Mouse (Mus musculus) liver, postnatal 0 days (tissue): Measurements from ENCODE around the gene C1qtnf2. TPM values are rescaled to one million over a fixed set of nuclear protein-coding genes. Genes with fewer than 3 reads are reported as not detected.

Experiments
- ATAC-seq: fragments of 200-750 bp; cut with Nextera tagmentation; 2 replicates; pipeline ENCODE4 v1.8.0; 2017; ENCODE audit warnings: mild to moderate bottlenecking, moderate library complexity
- DNase-seq: peaks from one replicate; pipeline ENCODE4 v3.0.0-alpha.2; 2016
- H3K27ac ChIP-seq: fragments of 300-500 bp; sonication (generic); 2 replicates; pipeline ENCODE4 v1.5.1; 2014; ENCODE audit warnings: antibody characterized with exemption, moderate library complexity, mild to moderate bottlenecking, low read depth
- H3K27me3 ChIP-seq: fragments of 300-500 bp; sonication (generic); 2 replicates; pipeline ENCODE4 v1.6.1; 2014; ENCODE audit warnings: low read length, control low read depth, mixed read lengths; ENCODE audit not compliant: insufficient read depth
- H3K36me3 ChIP-seq: fragments of 300-500 bp; sonication (generic); replicated peaks from 2 replicates; pipeline ENCODE4 v1.6.1; 2014; ENCODE audit warnings: mild to moderate bottlenecking, control low read depth, low read length, moderate library complexity, mixed read lengths; ENCODE audit not compliant: insufficient read depth
- H3K4me1 ChIP-seq: fragments of 300-500 bp; sonication (generic); 2 replicates; pipeline ENCODE4 v1.6.1; 2014; ENCODE audit warnings: antibody characterized with exemption, mild to moderate bottlenecking, control low read depth; ENCODE audit not compliant: insufficient read depth
- H3K4me2 ChIP-seq: fragments of 300-500 bp; sonication (generic); 2 replicates; pipeline ENCODE4 v1.6.1; 2014; ENCODE audit warnings: low read depth, mild to moderate bottlenecking, low read length, moderate library complexity, mixed read lengths
- H3K4me3 ChIP-seq: fragments of 300-500 bp; sonication (generic); 2 replicates; pipeline ENCODE4 v1.5.1; 2014; ENCODE audit warnings: low read depth, low read length
- H3K9ac ChIP-seq: fragments of 300-500 bp; sonication (generic); replicated peaks from 2 replicates; pipeline ENCODE4 v1.6.1; 2014; ENCODE audit warnings: mild to moderate bottlenecking, moderate library complexity
- H3K9me3 ChIP-seq: fragments of 300-500 bp; sonication (generic); 2 replicates; pipeline ENCODE4 v1.6.1; 2016; ENCODE audit warnings: mild to moderate bottlenecking, control low read depth, low read length, mixed read lengths
- CTCF ChIP-seq: sonication (generic); IDR thresholded peaks from 2 replicates; pipeline ENCODE4 v1.5.1; 2016; ENCODE audit warnings: antibody characterized with exemption, low read depth
- EP300 ChIP-seq: IDR thresholded peaks from 2 replicates; pipeline ENCODE4 v1.6.1; 2016; ENCODE audit warnings: antibody characterized with exemption, low read depth, mild to moderate bottlenecking
- WGBS: fragments of 180-500 bp; shearing (Covaris S2); extraction: QIAGEN DNeasy Blood & Tissue Kit; methylation state at CpG from one replicate; pipeline ENCODE4 v1.1.7; 2014; ENCODE audit not compliant: insufficient replicate concordance; 5-methylcytosine and 5-hydroxymethylcytosine counted together
- polyA plus RNA-seq: library from polyadenylated mRNA; unstranded; fragments of >200 nt; fragmentation: Nextera tagmentation; extraction: Ambion mirVana; gene quantifications from 2 replicates; pipeline ENCODE4 v1.2.1, GENCODE M21; 2015

The C1qtnf2 gene
- polyA plus RNA-seq, 1 experiment from 2014 or later = 2.5 TPM

DNA sequence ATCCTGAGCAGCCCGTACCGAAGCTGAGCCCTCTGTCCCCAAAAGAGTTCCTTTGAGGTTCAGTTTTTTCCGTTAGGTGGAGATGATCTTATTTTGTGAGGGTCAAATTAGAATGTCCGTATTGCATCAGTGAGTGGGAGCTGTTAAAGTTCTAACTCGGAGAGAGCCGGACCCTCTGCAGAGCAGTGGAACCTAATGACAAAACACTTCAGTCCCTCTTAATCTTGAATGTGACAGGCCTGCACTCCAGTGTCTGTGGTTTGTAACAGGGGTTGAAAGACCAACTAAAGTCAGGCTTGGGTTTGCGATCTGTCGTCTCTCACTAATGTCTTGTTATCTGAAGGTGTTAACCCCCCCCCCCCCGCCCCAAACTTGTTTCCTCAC lies 40.1 kb upstream of the C1qtnf2 start:
- Histone ChIP-seq H3K4me3 (peak overlapping the region; percentile 72), H3K27ac (peak overlapping the region; percentile 55)

DNA sequence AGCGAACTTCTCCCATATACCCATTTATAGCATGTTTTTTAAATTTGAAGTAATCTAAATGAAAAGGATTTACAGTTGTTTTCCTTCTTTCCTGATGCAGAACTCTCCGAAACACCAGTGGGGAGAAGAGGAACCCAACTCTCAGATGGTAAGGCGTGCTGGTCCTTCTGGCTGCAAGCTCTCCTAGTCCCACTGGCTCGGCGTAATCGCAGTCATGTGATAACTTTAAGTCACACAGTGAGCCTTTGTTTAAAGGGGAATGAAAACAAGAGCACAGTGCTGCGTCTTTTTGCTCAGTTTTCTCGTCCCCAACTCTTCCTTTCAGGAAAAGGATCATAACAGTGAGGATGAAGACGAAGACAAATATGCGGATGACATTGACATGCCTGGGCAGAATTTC lies 33.0 kb upstream of the C1qtnf2 start:
- Histone ChIP-seq H3K9ac (no peak overlapping the region), H3K27ac (no peak overlapping the region), H3K9me3 (no peaks in the 10 kb centered on the region), H3K27me3 (no peaks in the 10 kb centered on the region), H3K4me2 (no peak overlapping the region), H3K36me3 (peaks cover 86% of the 10 kb centered on the region), H3K4me1 (no peaks in the 10 kb centered on the region; the same call in 1 of the 2 replicates), H3K4me3 (no peak overlapping the region)
- WGBS = 96% methylated on average over 10 of the region's 10 CpGs
- ATAC-seq (no peak), DNase-seq (no peak)
- TF ChIP-seq CTCF = no peak
- TF ChIP-seq EP300 = no peak

More for the DNA sequence above, 40.1 kb upstream of the C1qtnf2 start:
- no peaks in the 10 kb centered on the region for H3K27me3 ChIP-seq
- under 1% methylated on average over 9 of the region's 9 CpGs for WGBS
- H3K9ac ChIP-seq = peak overlapping the region; percentile 76
- no peak for TF ChIP-seq EP300
- no peak for TF ChIP-seq CTCF
- H3K4me2 ChIP-seq = peak overlapping the region; percentile 77
- ATAC-seq (peak; percentile 56), DNase-seq (no peak)
- H3K36me3 ChIP-seq = peaks cover 18% of the 10 kb centered on the region
- H3K9me3 ChIP-seq = no peaks in the 10 kb centered on the region
- H3K4me1 ChIP-seq = peaks cover 12% of the 10 kb centered on the region

DNA sequence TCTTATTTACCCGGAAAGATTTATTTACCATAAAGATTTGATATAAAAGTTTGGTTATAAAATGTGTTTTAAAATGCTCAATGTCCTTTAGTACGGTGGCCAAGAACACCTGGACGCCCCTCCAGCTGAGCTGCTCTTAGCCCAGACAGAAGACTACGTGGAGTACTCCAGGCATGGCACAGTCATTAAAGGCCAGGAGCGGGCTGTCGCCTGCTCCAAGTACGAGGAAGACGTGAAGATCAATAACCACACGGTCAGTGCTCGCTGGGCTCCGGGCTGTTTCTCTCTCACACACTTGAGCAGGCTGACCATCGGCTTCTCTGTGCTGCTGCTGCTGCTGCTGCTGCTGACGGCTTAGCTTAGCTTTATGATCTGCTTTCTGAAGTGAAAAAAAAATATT lies 30.9 kb upstream of the C1qtnf2 start:
- WGBS = 91% methylated on average over 13 of the region's 13 CpGs
- H3K9ac ChIP-seq = no peak overlapping the region
- no peak overlapping the region for H3K27ac ChIP-seq
- DNase-seq (no peak), ATAC-seq (no peak)
- no peaks in the 10 kb centered on the region for H3K9me3 ChIP-seq
- H3K4me2 ChIP-seq = no peak overlapping the region
- H3K4me3 ChIP-seq = no peak overlapping the region
- H3K4me1 ChIP-seq = no peaks in the 10 kb centered on the region
- no peak for TF ChIP-seq EP300
- no peak for TF ChIP-seq CTCF
- peaks cover 86% of the 10 kb centered on the region for H3K36me3 ChIP-seq
- no peaks in the 10 kb centered on the region for H3K27me3 ChIP-seq

DNA sequence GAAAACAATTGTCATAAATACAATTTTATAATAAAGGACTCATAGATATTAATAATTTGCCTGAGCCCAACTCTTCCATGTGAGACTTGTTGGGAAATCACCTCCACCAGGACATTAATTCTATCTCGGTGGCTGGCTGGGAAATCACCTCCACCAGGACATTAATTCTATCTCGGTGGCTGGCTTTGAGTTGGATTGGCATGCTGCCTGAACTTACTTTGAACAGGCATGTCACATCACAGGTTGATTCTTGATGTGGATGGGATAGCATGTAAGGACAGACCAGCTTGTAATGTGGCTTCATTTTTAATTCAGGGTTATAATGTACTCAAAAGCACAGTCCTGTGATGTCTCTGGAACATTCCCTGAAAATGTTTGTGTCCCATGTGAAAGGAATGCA lies 24.2 kb upstream of the C1qtnf2 start:
- ATAC-seq (no peak), DNase-seq (no peak)
- H3K27me3 ChIP-seq = no peaks in the 10 kb centered on the region
- 81% methylated on average over 2 of the region's 2 CpGs for WGBS
- TF ChIP-seq CTCF = no peak
- TF ChIP-seq EP300 = no peak
- H3K4me3 ChIP-seq = no peak overlapping the region
- H3K27ac ChIP-seq = no peak overlapping the region
- H3K4me2 ChIP-seq = no peak overlapping the region
- no peak overlapping the region for H3K9ac ChIP-seq
- H3K36me3 ChIP-seq = peaks cover 23% of the 10 kb centered on the region
- H3K9me3 ChIP-seq = no peaks in the 10 kb centered on the region
- H3K4me1 ChIP-seq = no peaks in the 10 kb centered on the region

DNA sequence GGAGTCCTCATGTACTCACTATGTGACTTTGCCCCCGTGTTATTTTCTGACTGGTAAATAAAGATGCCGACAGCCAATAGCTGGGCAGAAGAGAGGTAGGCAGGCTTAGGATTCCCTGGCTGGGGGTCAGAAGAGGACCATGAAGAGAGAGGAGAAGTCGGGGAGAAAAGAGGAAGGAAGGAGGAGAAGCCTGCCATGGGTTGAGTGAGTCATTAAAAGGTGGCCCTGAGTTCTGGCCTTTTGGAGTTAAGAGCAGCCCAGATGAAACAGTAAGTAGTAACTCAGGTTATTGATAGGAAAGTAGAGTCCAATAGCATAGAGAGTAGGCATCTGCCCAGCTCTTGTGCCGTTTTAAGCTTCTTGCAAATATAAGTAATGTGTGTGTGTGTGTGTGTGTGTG lies 22.8 kb upstream of the C1qtnf2 start:
- Histone ChIP-seq H3K4me3 (no peak overlapping the region), H3K4me2 (no peak overlapping the region), H3K27me3 (no peaks in the 10 kb centered on the region), H3K4me1 (no peaks in the 10 kb centered on the region), H3K9me3 (no peaks in the 10 kb centered on the region), H3K36me3 (peaks cover 9% of the 10 kb centered on the region), H3K27ac (no peak overlapping the region), H3K9ac (no peak overlapping the region)
- ATAC-seq (no peak), DNase-seq (no peak)
- 43% methylated on average over 4 of the region's 4 CpGs for WGBS
- TF ChIP-seq EP300 = no peak
- TF ChIP-seq CTCF = no peak

DNA sequence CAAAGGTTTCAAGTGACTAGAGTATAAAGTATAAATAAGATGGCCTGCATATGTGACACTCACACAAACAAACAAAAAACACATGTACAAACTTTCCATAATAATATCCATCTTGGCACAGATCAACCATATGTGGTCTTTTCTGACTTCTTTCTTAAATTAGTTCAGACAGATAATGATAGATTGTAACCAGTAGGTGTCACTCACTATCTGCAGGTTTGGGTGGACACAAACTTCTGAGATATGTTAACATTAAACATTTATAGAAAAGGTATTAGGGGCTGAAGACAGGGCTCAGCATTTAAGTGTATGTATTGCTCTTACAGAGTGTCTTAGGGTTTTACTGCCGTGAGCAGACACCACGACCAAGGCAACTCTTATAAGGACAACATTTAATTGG lies 21.8 kb upstream of the C1qtnf2 start:
- no peaks in the 10 kb centered on the region for H3K9me3 ChIP-seq
- no peak for ATAC-seq
- peak; percentile 31; the same call in 1 of the 2 replicates for TF ChIP-seq CTCF
- no peak for TF ChIP-seq EP300

DNA sequence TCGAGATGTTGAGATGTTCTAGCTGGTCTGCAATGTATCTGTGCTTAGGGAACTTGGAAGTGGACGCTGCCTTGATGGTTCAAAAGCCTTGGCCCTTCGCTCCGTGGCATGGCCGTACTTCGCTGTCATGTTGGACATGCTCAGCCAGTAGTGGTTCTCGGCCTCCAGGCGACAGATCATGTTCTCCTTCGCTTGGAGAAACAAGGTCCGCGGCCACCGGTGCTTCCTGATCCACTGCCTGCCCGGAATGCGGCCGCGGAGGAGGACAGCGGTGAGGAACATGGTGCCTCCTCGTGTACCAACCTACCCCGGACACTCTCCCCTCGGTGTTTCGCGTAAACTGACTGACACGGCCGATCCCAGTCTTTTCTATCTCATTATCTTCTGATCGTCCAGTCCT lies 10.9 kb upstream of the C1qtnf2 start:
- ATAC-seq (no peak), DNase-seq (no peak)
- Histone ChIP-seq H3K9me3 (no peaks in the 10 kb centered on the region), H3K27ac (no peak overlapping the region), H3K9ac (no peak overlapping the region), H3K4me2 (no peak overlapping the region), H3K4me3 (no peak overlapping the region), H3K27me3 (no peaks in the 10 kb centered on the region), H3K36me3 (no peaks in the 10 kb centered on the region), H3K4me1 (no peaks in the 10 kb centered on the region)
- TF ChIP-seq EP300 (no peak), CTCF (no peak)
- 88% methylated on average over 25 of the region's 25 CpGs for WGBS

More for the DNA sequence above, 21.8 kb upstream of the C1qtnf2 start:
- H3K27me3 ChIP-seq = no peaks in the 10 kb centered on the region
- 65% methylated on average over 2 of the region's 2 CpGs for WGBS
- no peak overlapping the region for H3K4me2 ChIP-seq
- H3K36me3 ChIP-seq = peaks cover 2% of the 10 kb centered on the region
- no peaks in the 10 kb centered on the region for H3K4me1 ChIP-seq
- no peak overlapping the region for H3K9ac ChIP-seq
- H3K27ac ChIP-seq = no peak overlapping the region
- no peak overlapping the region for H3K4me3 ChIP-seq
- DNase-seq = no peak
